Mouse (Mus musculus): ENCODE results near the gene Cisd1. TPM values are rescaled to one million over a fixed set of nuclear protein-coding genes. Genes with fewer than 3 reads are reported as not detected.

The Cisd1 gene
- polyA plus RNA-seq, 1 experiment from 2014 or later: 86.3 TPM

GRCm38 (mm10) chr10:71381471-71382033, 36.8 kb upstream of the Cisd1 start:
- Histone ChIP-seq H3K27me3 (replicated peaks; ENCODE audit: insufficient read depth, low read length) (no peaks in the 10 kb centered on the region), H3K4me3 (ENCODE audit: low read depth, low read length) (no peak overlapping the region), H3K9ac (replicated peaks; ENCODE audit: low read depth) (no peak overlapping the region), H3K36me3 (ENCODE audit: insufficient read depth, low read length) (peaks cover 31% of the 10 kb centered on the region), H3K4me2 (replicated peaks; ENCODE audit: low read depth, low read length) (no peak overlapping the region), H3K4me1 (ENCODE audit: insufficient read depth, low read depth, low read length) (no peaks in the 10 kb centered on the region), H3K27ac (ENCODE audit: low read length) (no peak overlapping the region), H3K9me3 (ENCODE audit: low read length) (no peaks in the 10 kb centered on the region)
- WGBS: 87% methylated on average over 29 of the region's 29 CpGs
- no peak for ATAC-seq
- no peak for TF ChIP-seq CTCF (IDR thresholded peaks at IDR 0.05)
- TF ChIP-seq EP300 (IDR thresholded peaks at IDR 0.05): no peak
- no peak for DNase-seq (ENCODE audit: low spot score)

- DNase-seq (ENCODE audit: low spot score): no peak
- Histone ChIP-seq H3K27me3 (replicated peaks; ENCODE audit: insufficient read depth, low read length) (no peaks in the 10 kb centered on the region), H3K4me2 (replicated peaks; ENCODE audit: low read depth, low read length) (no peak overlapping the region), H3K4me1 (ENCODE audit: insufficient read depth, low read depth, low read length) (no peaks in the 10 kb centered on the region), H3K4me3 (ENCODE audit: low read depth, low read length) (no peak overlapping the region), H3K36me3 (ENCODE audit: insufficient read depth, low read length) (peaks cover 31% of the 10 kb centered on the region), H3K9me3 (ENCODE audit: low read length) (no peaks in the 10 kb centered on the region), H3K27ac (ENCODE audit: low read length) (no peak overlapping the region), H3K9ac (replicated peaks; ENCODE audit: low read depth) (no peak overlapping the region)
- WGBS: 83% methylated on average over 7 of the region's 7 CpGs
- ATAC-seq: no peak
- TF ChIP-seq EP300 (IDR thresholded peaks at IDR 0.05) (no peak), CTCF (IDR thresholded peaks at IDR 0.05) (no peak)
These were observed 35.7 kb upstream of the Cisd1 start for GRCm38 (mm10) chr10:71380406-71380805.

GRCm38 (mm10) chr10:71376014-71376413, 31.3 kb upstream of the Cisd1 start:
- WGBS: 75% methylated on average over 6 of the region's 6 CpGs

GRCm38 (mm10) chr10:71373706-71374105, 29.0 kb upstream of the Cisd1 start:
- 67% methylated on average over 11 of the region's 11 CpGs for WGBS
- H3K9me3 ChIP-seq (ENCODE audit: low read length): no peaks in the 10 kb centered on the region
- no peak for TF ChIP-seq CTCF (IDR thresholded peaks at IDR 0.05)
- no peak for TF ChIP-seq EP300 (IDR thresholded peaks at IDR 0.05)
- no peak overlapping the region for H3K4me3 ChIP-seq (ENCODE audit: low read depth, low read length)
- H3K4me1 ChIP-seq (ENCODE audit: insufficient read depth, low read depth, low read length): no peaks in the 10 kb centered on the region
- H3K36me3 ChIP-seq (ENCODE audit: insufficient read depth, low read length): peaks cover 13% of the 10 kb centered on the region; the same call in 1 of the 2 replicates
- no peak overlapping the region for H3K4me2 ChIP-seq (replicated peaks; ENCODE audit: low read depth, low read length)
- H3K27ac ChIP-seq (ENCODE audit: low read length): no peak overlapping the region
- H3K27me3 ChIP-seq (replicated peaks; ENCODE audit: insufficient read depth, low read length): no peaks in the 10 kb centered on the region
- ATAC-seq (no peak), DNase-seq (ENCODE audit: low spot score) (no peak)
- H3K9ac ChIP-seq (replicated peaks; ENCODE audit: low read depth): no peak overlapping the region

More at GRCm38 (mm10) chr10:71376014-71376413, 31.3 kb upstream of the Cisd1 start:
- ATAC-seq (no peak), DNase-seq (ENCODE audit: low spot score) (no peak)
- Histone ChIP-seq H3K9ac (replicated peaks; ENCODE audit: low read depth) (no peak overlapping the region), H3K27ac (ENCODE audit: low read length) (no peak overlapping the region), H3K36me3 (ENCODE audit: insufficient read depth, low read length) (peaks cover 30% of the 10 kb centered on the region), H3K4me2 (replicated peaks; ENCODE audit: low read depth, low read length) (no peak overlapping the region), H3K4me3 (ENCODE audit: low read depth, low read length) (no peak overlapping the region), H3K9me3 (ENCODE audit: low read length) (no peaks in the 10 kb centered on the region), H3K4me1 (ENCODE audit: insufficient read depth, low read depth, low read length) (no peaks in the 10 kb centered on the region), H3K27me3 (replicated peaks; ENCODE audit: insufficient read depth, low read length) (no peaks in the 10 kb centered on the region)
- TF ChIP-seq EP300 (IDR thresholded peaks at IDR 0.05) (no peak), CTCF (IDR thresholded peaks at IDR 0.05) (no peak)

GRCm38 (mm10) chr10:71371881-71372280, 27.1 kb upstream of the Cisd1 start:
- TF ChIP-seq EP300 (IDR thresholded peaks at IDR 0.05) (no peak), CTCF (IDR thresholded peaks at IDR 0.05) (no peak)

GRCm38 (mm10) chr10:71369466-71369865, 24.7 kb upstream of the Cisd1 start:
- H3K27ac ChIP-seq (ENCODE audit: low read length): no peak overlapping the region
- ATAC-seq (peak; percentile 53), DNase-seq (ENCODE audit: low spot score) (peak; percentile 35)
- H3K4me1 ChIP-seq (ENCODE audit: insufficient read depth, low read depth, low read length): no peaks in the 10 kb centered on the region
- no peaks in the 10 kb centered on the region for H3K9me3 ChIP-seq (ENCODE audit: low read length)
- no peak overlapping the region for H3K9ac ChIP-seq (replicated peaks; ENCODE audit: low read depth)
- no peak overlapping the region for H3K4me2 ChIP-seq (replicated peaks; ENCODE audit: low read depth, low read length)
- H3K36me3 ChIP-seq (ENCODE audit: insufficient read depth, low read length): peaks cover 6% of the 10 kb centered on the region; the same call in 1 of the 2 replicates
- H3K27me3 ChIP-seq (replicated peaks; ENCODE audit: insufficient read depth, low read length): no peaks in the 10 kb centered on the region
- no peak overlapping the region for H3K4me3 ChIP-seq (ENCODE audit: low read depth, low read length)
- TF ChIP-seq CTCF (IDR thresholded peaks at IDR 0.05) (no peak), EP300 (IDR thresholded peaks at IDR 0.05) (no peak)
- 61% methylated on average over 3 of the region's 3 CpGs for WGBS

More at GRCm38 (mm10) chr10:71371881-71372280, 27.1 kb upstream of the Cisd1 start:
- Histone ChIP-seq H3K4me1 (ENCODE audit: insufficient read depth, low read depth, low read length) (no peaks in the 10 kb centered on the region), H3K9me3 (ENCODE audit: low read length) (no peaks in the 10 kb centered on the region), H3K4me2 (replicated peaks; ENCODE audit: low read depth, low read length) (no peak overlapping the region), H3K9ac (replicated peaks; ENCODE audit: low read depth) (no peak overlapping the region), H3K36me3 (ENCODE audit: insufficient read depth, low read length) (peaks cover 6% of the 10 kb centered on the region; the same call in 1 of the 2 replicates), H3K27me3 (replicated peaks; ENCODE audit: insufficient read depth, low read length) (no peaks in the 10 kb centered on the region), H3K4me3 (ENCODE audit: low read depth, low read length) (no peak overlapping the region), H3K27ac (ENCODE audit: low read length) (no peak overlapping the region)
- no peak for DNase-seq (ENCODE audit: low spot score)
- ATAC-seq: no peak
- WGBS: 64% methylated on average over 6 of the region's 6 CpGs
